19 mouse cellular contexts compared by ENCODE assay signal in the genomic region with DNA sequence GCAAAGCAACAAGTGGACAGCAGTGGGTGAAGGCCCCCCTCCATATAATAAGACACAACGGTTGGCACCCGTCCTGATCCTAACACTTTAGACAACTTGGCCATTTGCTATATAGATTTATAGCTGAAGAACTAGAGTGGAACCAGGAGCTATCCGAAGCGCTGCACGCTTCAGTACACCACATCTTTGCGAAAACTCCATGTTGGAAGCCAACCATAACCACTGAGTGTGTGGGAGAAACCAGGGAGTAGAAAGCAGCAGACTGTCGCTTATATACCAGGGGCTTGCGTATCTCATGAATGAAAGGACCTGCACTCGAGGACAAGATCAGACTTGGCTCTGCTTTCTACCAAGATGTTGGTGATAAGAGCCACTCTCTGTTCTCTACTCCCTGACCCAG.
"Had no signal": no experiment of that assay in that cellular context is flagged by ENCODE, and none has a peak within 500 bp of the region (broad histone marks: within the 10 kb centered on the region; RNA-seq: fewer than 3 reads in every experiment).

No protein-coding gene starts in this region.

- H3K27me3 ChIP-seq: liver, embryonic 13.5 days; lung, embryonic 15.5 days; megakaryocyte, embryonic 14.5 days; midbrain, embryonic 15.5 days; neural tube, embryonic 12.5 days; stomach, embryonic 15.5 days had no signal

- DNase-seq: kidney, postnatal 25 days; left cerebral cortex, postnatal 4 days; liver; liver, embryonic 13.5 days; liver, postnatal 0 days; lung, postnatal 14 days; retina, postnatal 1 day; right cerebral cortex, postnatal 14 days; thymus, adult 2 months; thymus, postnatal 25 days had no signal

- H3K36me3 ChIP-seq: liver, embryonic 13.5 days; lung, embryonic 15.5 days; midbrain, embryonic 15.5 days; neural tube, embryonic 12.5 days; stomach, embryonic 15.5 days had no signal

- H3K4me2 ChIP-seq: liver, embryonic 13.5 days; lung, embryonic 15.5 days; midbrain, embryonic 11.5 days; midbrain, embryonic 15.5 days; neural tube, embryonic 12.5 days; stomach, embryonic 15.5 days had no signal

- H3K9me3 ChIP-seq: liver, embryonic 13.5 days; lung, embryonic 15.5 days; megakaryocyte, embryonic 14.5 days; midbrain, embryonic 15.5 days; neural tube, embryonic 12.5 days; stomach, embryonic 15.5 days had no signal

- H3K27ac ChIP-seq: layer of hippocampus, adult 2 months; liver, embryonic 13.5 days; macrophage; midbrain, embryonic 15.5 days; neural tube, embryonic 12.5 days; stomach, embryonic 15.5 days had no signal

- H3K9ac ChIP-seq: liver, embryonic 13.5 days; liver, postnatal 0 days; lung, embryonic 15.5 days; midbrain, embryonic 15.5 days; neural tube, embryonic 12.5 days; stomach, embryonic 15.5 days had no signal

- H3K4me1 ChIP-seq: liver, embryonic 13.5 days; megakaryocyte, embryonic 14.5 days; stomach, embryonic 15.5 days had no signal

- H3K4me3 ChIP-seq: layer of hippocampus, adult 2 months; liver, embryonic 13.5 days; lung, embryonic 15.5 days; megakaryocyte, embryonic 14.5 days; midbrain, embryonic 15.5 days; neural tube, embryonic 12.5 days; stomach, embryonic 15.5 days had no signal

- ATAC-seq: intestine, postnatal 0 days; liver, postnatal 0 days; midbrain, embryonic 15.5 days had no signal
